Mouse (Mus musculus): ENCODE measurements at regions not wholly inside any gene's neighbourhood (a gene's known extent, or its start where the extent isn't known, plus 50 kb on each side); places are given as distances from the start of the nearest gene placed in this dataset.

- intact Hi-C loops (cut with DNase I) = no loop called here
- no peak for TF ChIP-seq CTCF (IDR thresholded peaks at IDR 0.05)
- Histone ChIP-seq H3K4me3 (no peak overlapping the region), H3K27ac (no peak overlapping the region)
- DNase-seq (ENCODE audit: extremely low spot score in 1 of 2, low spot score in 2 of 2) = no peak
These were observed 766.9 kb downstream of the Cypt12 start for GRCm38 (mm10) chr3:18714968-18715630.

- TF ChIP-seq CTCF (IDR thresholded peaks at IDR 0.05) = no peak
- DNase-seq (ENCODE audit: extremely low spot score in 1 of 2, low spot score in 2 of 2) = no peak
- Histone ChIP-seq H3K27ac (no peak overlapping the region), H3K4me3 (no peak overlapping the region)
- intact Hi-C loops (cut with DNase I) = no loop called here
These were observed 767.6 kb downstream of the Cypt12 start for GRCm38 (mm10) chr3:18715776-18716175.

- no peak for TF ChIP-seq CTCF (IDR thresholded peaks at IDR 0.05)
- Histone ChIP-seq H3K27ac (no peak overlapping the region), H3K4me3 (no peak overlapping the region)
- intact Hi-C loops (cut with DNase I) = no loop called here
- DNase-seq (ENCODE audit: extremely low spot score in 1 of 2, low spot score in 2 of 2) = no peak
These were observed 777.3 kb downstream of the Cypt12 start for GRCm38 (mm10) chr3:18725507-18725906.

- intact Hi-C loops (cut with DNase I) = loop anchor here (5.0 kb wide), 2 partner anchors 64 to 89 kb away; no protein-coding TSS in a partner anchor
- Histone ChIP-seq H3K4me3 (no peak overlapping the region), H3K27ac (no peak overlapping the region)
- DNase-seq (ENCODE audit: extremely low spot score in 1 of 2, low spot score in 2 of 2) = no peak
- no peak for TF ChIP-seq CTCF (IDR thresholded peaks at IDR 0.05)
These were observed 783.0 kb downstream of the Cypt12 start for GRCm38 (mm10) chr3:18731251-18731650.

GRCm38 (mm10) chr3:18731674-18732073 is 783.5 kb downstream of the Cypt12 start:
- no peak overlapping the region; the same call in 1 of the 2 replicates for H3K27ac ChIP-seq
- intact Hi-C loops (cut with DNase I) = loop anchor here (5.0 kb wide), 2 partner anchors 64 to 89 kb away; no protein-coding TSS in a partner anchor
- TF ChIP-seq CTCF (IDR thresholded peaks at IDR 0.05) = no peak

GRCm38 (mm10) chr3:18733540-18733939 is 785.3 kb downstream of the Cypt12 start:
- intact Hi-C loops (cut with DNase I) = loop anchor here (5.0 kb wide), 2 partner anchors 66 to 91 kb away; no protein-coding TSS in a partner anchor
- no peak for TF ChIP-seq CTCF (IDR thresholded peaks at IDR 0.05)
- no peak for DNase-seq (ENCODE audit: extremely low spot score in 1 of 2, low spot score in 2 of 2)

More at GRCm38 (mm10) chr3:18731674-18732073, 783.5 kb downstream of the Cypt12 start:
- no peak for DNase-seq (ENCODE audit: extremely low spot score in 1 of 2, low spot score in 2 of 2)
- H3K4me3 ChIP-seq = no peak overlapping the region

GRCm38 (mm10) chr3:18738946-18739345 is 790.7 kb downstream of the Cypt12 start:
- Histone ChIP-seq H3K4me3 (no peak overlapping the region), H3K27ac (no peak overlapping the region)
- DNase-seq (ENCODE audit: extremely low spot score in 1 of 2, low spot score in 2 of 2) = no peak
- no peak for TF ChIP-seq CTCF (IDR thresholded peaks at IDR 0.05)
- intact Hi-C loops (cut with DNase I) = no loop called here

More at GRCm38 (mm10) chr3:18733540-18733939, 785.3 kb downstream of the Cypt12 start:
- no peak overlapping the region for H3K4me3 ChIP-seq
- H3K27ac ChIP-seq = peak overlapping the region; percentile 44; the same call in 1 of the 2 replicates

GRCm38 (mm10) chr3:18740344-18740743 is 792.1 kb downstream of the Cypt12 start:
- Histone ChIP-seq H3K27ac (no peak overlapping the region), H3K4me3 (no peak overlapping the region)
- intact Hi-C loops (cut with DNase I) = no loop called here
- DNase-seq (ENCODE audit: extremely low spot score in 1 of 2, low spot score in 2 of 2) = no peak
- TF ChIP-seq CTCF (IDR thresholded peaks at IDR 0.05) = no peak

- no peak for TF ChIP-seq CTCF (IDR thresholded peaks at IDR 0.05)
- H3K27ac ChIP-seq = no peak overlapping the region
- intact Hi-C loops (cut with DNase I) = no loop called here
These were observed 795.3 kb downstream of the Cypt12 start for GRCm38 (mm10) chr3:18743474-18743873.

GRCm38 (mm10) chr3:18744216-18744615 is 796.0 kb downstream of the Cypt12 start:
- no peak for DNase-seq (ENCODE audit: extremely low spot score in 1 of 2, low spot score in 2 of 2)
- intact Hi-C loops (cut with DNase I) = no loop called here
- no peak overlapping the region for H3K4me3 ChIP-seq
- no peak overlapping the region for H3K27ac ChIP-seq
- no peak for TF ChIP-seq CTCF (IDR thresholded peaks at IDR 0.05)

More at GRCm38 (mm10) chr3:18743474-18743873, 795.3 kb downstream of the Cypt12 start:
- DNase-seq (ENCODE audit: extremely low spot score in 1 of 2, low spot score in 2 of 2) = no peak
- H3K4me3 ChIP-seq = no peak overlapping the region

GRCm38 (mm10) chr3:18746206-18746605 is 798.0 kb downstream of the Cypt12 start:
- no peak for DNase-seq (ENCODE audit: extremely low spot score in 1 of 2, low spot score in 2 of 2)
- no peak for TF ChIP-seq CTCF (IDR thresholded peaks at IDR 0.05)
- intact Hi-C loops (cut with DNase I) = no loop called here
- no peak overlapping the region for H3K4me3 ChIP-seq
- H3K27ac ChIP-seq = no peak overlapping the region

GRCm38 (mm10) chr3:18746898-18747297 is 798.7 kb downstream of the Cypt12 start:
- Histone ChIP-seq H3K4me3 (no peak overlapping the region), H3K27ac (no peak overlapping the region)
- no peak for DNase-seq (ENCODE audit: extremely low spot score in 1 of 2, low spot score in 2 of 2)
- TF ChIP-seq CTCF (IDR thresholded peaks at IDR 0.05) = no peak
- intact Hi-C loops (cut with DNase I) = no loop called here

Data from left cerebral cortex, adult 2 months (tissue).